In genomic region chr15:13173840-13174617, GRCm38 (mm10) we compare ENCODE assay signal across 8 mouse cellular contexts. TPM values are rescaled to one million over a fixed set of nuclear protein-coding genes. Genes with fewer than 3 reads are reported as not detected.
DNase-seq lines count a peak whose midpoint lies in the region; ATAC-seq lines count a peak whose summit lies in the region.
"Had no signal": no experiment of that assay in that cellular context is flagged by ENCODE, and none has a peak within 500 bp of the region (broad histone marks: within the 10 kb centered on the region; RNA-seq: fewer than 3 reads in every experiment).

No protein-coding gene starts in this region.

- 0 out of 2 replicates have a peak overlapping the region, but pooled peaks have one; percentile 52 for H3K9ac ChIP-seq in lung, embryonic 16.5 days (ENCODE audit: low read length)
- peak overlapping the region; percentile 64 for H3K9ac ChIP-seq in forebrain, embryonic 12.5 days
- peak overlapping the region; percentile 74; the same call in 1 of the 2 replicates for H3K9ac ChIP-seq in limb, embryonic 13.5 days
- no peak overlapping the region for H3K9ac ChIP-seq in stomach, embryonic 14.5 days (replicated peaks; ENCODE audit: low read depth, low read length)

- H3K4me2 ChIP-seq in lung, embryonic 16.5 days (ENCODE audit: low read depth, low read length), result peak overlapping the region; percentile 95
- H3K4me2 ChIP-seq in forebrain, embryonic 12.5 days, result peak overlapping the region; percentile 75
- H3K4me2 ChIP-seq in limb, embryonic 13.5 days (replicated peaks), result peak overlapping the region; percentile 90
- H3K4me2 ChIP-seq in stomach, embryonic 14.5 days (replicated peaks; ENCODE audit: low read depth, low read length), result peak overlapping the region; percentile 92

- WGBS in lung, embryonic 16.5 days, result 2% methylated on average over 27 of the region's 27 CpGs
- WGBS in forebrain, embryonic 12.5 days, result under 1% methylated on average over 27 of the region's 27 CpGs
- WGBS in limb, embryonic 13.5 days, result under 1% methylated on average over 27 of the region's 27 CpGs
- 2% methylated on average over 27 of the region's 27 CpGs for WGBS in stomach, embryonic 14.5 days

- H3K9me3 ChIP-seq in lung, embryonic 16.5 days (ENCODE audit: control insufficient read depth, low read length), result no peaks in the 10 kb centered on the region
- H3K9me3 ChIP-seq in forebrain, embryonic 12.5 days, result no peaks in the 10 kb centered on the region
- H3K9me3 ChIP-seq in limb, embryonic 13.5 days, result no peaks in the 10 kb centered on the region
- H3K9me3 ChIP-seq in stomach, embryonic 14.5 days (ENCODE audit: control insufficient read depth, low read depth, low read length), result no peaks in the 10 kb centered on the region

- DNase-seq in lung, postnatal 14 days, result no peak
- no peak for DNase-seq in left cerebral cortex, postnatal 10 days (ENCODE audit: extremely low spot score in 1 of 2, low spot score in 2 of 2)
- DNase-seq in cerebellum, adult 11 months, result no peak

- H3K4me3 ChIP-seq in lung, embryonic 16.5 days (ENCODE audit: low read length), result peak overlapping the region; percentile 58
- H3K4me3 ChIP-seq in forebrain, embryonic 12.5 days (replicated peaks), result peak overlapping the region; percentile 51
- H3K4me3 ChIP-seq in limb, embryonic 13.5 days, result peak overlapping the region; percentile 58
- peak overlapping the region; percentile 51 for H3K4me3 ChIP-seq in stomach, embryonic 14.5 days (ENCODE audit: low read depth, low read length)

- no peaks in the 10 kb centered on the region for H3K36me3 ChIP-seq in lung, embryonic 16.5 days (ENCODE audit: control insufficient read depth, insufficient read depth, low read length)
- H3K36me3 ChIP-seq in forebrain, embryonic 12.5 days (replicated peaks), result no peaks in the 10 kb centered on the region
- H3K36me3 ChIP-seq in limb, embryonic 13.5 days, result no peaks in the 10 kb centered on the region
- H3K36me3 ChIP-seq in stomach, embryonic 14.5 days (ENCODE audit: control insufficient read depth, insufficient read depth, low read length), result no peaks in the 10 kb centered on the region

- intact Hi-C loops in left cerebral cortex, postnatal 10 days (cut with DNase I), result loop anchor here (10.0 kb wide), 2 partner anchors 79 to 269 kb away; no protein-coding TSS in a partner anchor

- H3K27ac ChIP-seq in lung, embryonic 16.5 days (ENCODE audit: low read length), result no peak overlapping the region
- H3K27ac ChIP-seq in forebrain, embryonic 12.5 days, result peak overlapping the region; percentile 78
- H3K27ac ChIP-seq in limb, embryonic 13.5 days, result no peak overlapping the region; the same call in 1 of the 2 replicates
- H3K27ac ChIP-seq in stomach, embryonic 14.5 days (ENCODE audit: low read length), result 0 out of 2 replicates have a peak overlapping the region, but pooled peaks have one; percentile 0

- no peak for ATAC-seq in lung, embryonic 16.5 days (ENCODE audit: low read depth)
- ATAC-seq in forebrain, embryonic 12.5 days (ENCODE audit: low FRiP score), result peak; percentile 28
- no peak for ATAC-seq in limb, embryonic 13.5 days (ENCODE audit: low FRiP score, low read depth)
- 0 out of 2 replicates have a peak, but pooled peaks have one; percentile 9 for ATAC-seq in stomach, embryonic 14.5 days (ENCODE audit: insufficient number of reproducible peaks, insufficient read depth, low FRiP score, low read depth)

- H3K4me1 ChIP-seq in lung, embryonic 16.5 days (replicated peaks; ENCODE audit: control insufficient read depth, insufficient read depth, low read length), result peaks cover 12% of the 10 kb centered on the region
- H3K4me1 ChIP-seq in forebrain, embryonic 12.5 days, result peaks cover 21% of the 10 kb centered on the region
- H3K4me1 ChIP-seq in limb, embryonic 13.5 days, result peaks cover 19% of the 10 kb centered on the region
- H3K4me1 ChIP-seq in stomach, embryonic 14.5 days (ENCODE audit: control insufficient read depth, insufficient read depth, low read length), result no peaks in the 10 kb centered on the region; the same call in 1 of the 2 replicates

- peaks cover 16% of the 10 kb centered on the region for H3K27me3 ChIP-seq in lung, embryonic 16.5 days (ENCODE audit: control insufficient read depth, insufficient read depth, low read depth, low read length)
- H3K27me3 ChIP-seq in forebrain, embryonic 12.5 days, result peaks cover 18% of the 10 kb centered on the region
- H3K27me3 ChIP-seq in limb, embryonic 13.5 days, result peaks cover 27% of the 10 kb centered on the region
- no peaks in the 10 kb centered on the region; the same call in 1 of the 2 replicates for H3K27me3 ChIP-seq in stomach, embryonic 14.5 days (ENCODE audit: control insufficient read depth, insufficient read depth, low read length)

RNA-seq across cellular contexts. Expression of gene Cdh6, which starts 0.6 kb away (rescaled TPM):
- 1.7 and 2.5 TPM in 2 replicates for polyA plus RNA-seq in lung, embryonic 16.5 days (2015; fragmentation: Nextera tagmentation; extraction: Ambion mirVana)
- polyA plus RNA-seq in forebrain, embryonic 12.5 days (2016; fragmentation: Nextera tagmentation; extraction: Ambion mirVana), result 10.9 and 12.8 TPM in 2 replicates
- 13.3 and 14.3 TPM in 2 replicates for polyA plus RNA-seq in limb, embryonic 13.5 days (2015; fragmentation: Nextera tagmentation; extraction: Ambion mirVana)
- 5.7 and 6.8 TPM in 2 replicates for polyA plus RNA-seq in stomach, embryonic 14.5 days (2014; fragmentation: Nextera tagmentation; extraction: Ambion mirVana)
- 10 to 100 TPM; 39.7 to 44.8 TPM for total RNA-seq in left cerebral cortex, postnatal 10 days (2021)
- total RNA-seq: megakaryocyte-erythroid progenitor cell, adult 5-6 weeks had no signal

Comparison
In these comparisons a context has a peak if more than half of its experiments do, and no peak if none do; other contexts are left out.
1. ATAC-seq: peak in forebrain, embryonic 12.5 days (single experiment) and stomach, embryonic 14.5 days (single experiment); none in lung, embryonic 16.5 days (single experiment) and limb, embryonic 13.5 days (single experiment).
2. H3K27ac ChIP-seq: peak in forebrain, embryonic 12.5 days (single experiment) and stomach, embryonic 14.5 days (single experiment); none in lung, embryonic 16.5 days (single experiment) and limb, embryonic 13.5 days (single experiment).
3. Peak in every context shown above with its lines, with median percentiles within 50 percentile points of each other: H3K4me2 ChIP-seq and H3K4me3 ChIP-seq.